Mouse (Mus musculus): ENCODE results near the gene Sept6.

GRCm38 (mm10) chrX:36989752-36990404 lies 1.7 kb downstream of the Sept6 start:
- TF ChIP-seq GATA1 (IDR thresholded peaks at IDR 0.05; ENCODE audit: low read length) = no peak
- TF ChIP-seq TAL1 (IDR thresholded peaks at IDR 0.05; ENCODE audit: low read length) = no peak

All from erythroblast, embryonic 14.5 days (primary cell).